Mouse (Mus musculus): ENCODE results near the gene Gng7. TPM values are rescaled to one million over a fixed set of nuclear protein-coding genes. Genes with fewer than 3 reads are reported as not detected.
A peak's percentile ranks its signal among the peaks of the same experiment; 100 is the strongest.

Gng7 gene
- total RNA-seq, 2 experiments from 2014 or later = 0.26 TPM; not detected in 1

DNA sequence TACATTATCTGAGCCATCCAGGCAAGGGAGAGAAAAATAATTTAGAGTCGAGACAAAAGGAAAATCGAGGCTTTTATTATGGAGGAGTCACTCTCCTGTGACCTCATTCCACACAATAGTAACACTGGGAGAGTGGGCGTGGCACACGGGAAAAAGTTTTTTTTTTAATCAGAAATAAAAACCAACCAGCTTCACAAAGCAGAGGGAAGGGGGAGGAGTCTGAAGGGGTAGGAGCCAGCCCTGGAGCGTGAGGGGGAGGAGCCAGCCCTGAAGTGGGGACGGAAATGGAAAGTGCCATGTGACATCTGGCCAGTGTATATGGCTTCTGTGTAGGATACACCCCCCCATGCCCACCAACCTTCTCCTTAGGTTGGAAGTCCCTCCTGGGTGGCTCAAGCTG lies 66.2 kb downstream of the Gng7 start:
- ATAC-seq (ENCODE audit: poor library complexity, severe bottlenecking) = no peak

DNA sequence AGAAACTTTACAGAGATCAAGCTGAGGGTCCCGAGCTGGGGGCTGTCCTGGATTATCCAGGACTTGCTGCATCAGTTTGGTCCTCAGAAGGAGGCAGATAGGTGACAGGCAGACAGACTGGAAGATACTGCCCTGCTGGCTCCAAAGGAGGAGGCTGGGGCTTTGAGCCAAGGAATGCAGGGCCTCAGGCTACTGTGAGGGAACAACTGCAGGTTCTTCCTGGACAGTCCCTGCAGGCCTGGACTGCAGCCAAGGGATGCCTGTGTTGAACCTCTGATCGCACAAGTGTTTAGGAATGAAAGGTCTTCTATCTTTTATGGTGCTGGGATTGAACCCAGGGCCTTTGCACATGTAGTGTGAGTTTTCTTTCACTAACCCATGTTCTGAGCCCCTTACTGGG lies 66.9 kb downstream of the Gng7 start:
- no peak for ATAC-seq (ENCODE audit: poor library complexity, severe bottlenecking)

DNA sequence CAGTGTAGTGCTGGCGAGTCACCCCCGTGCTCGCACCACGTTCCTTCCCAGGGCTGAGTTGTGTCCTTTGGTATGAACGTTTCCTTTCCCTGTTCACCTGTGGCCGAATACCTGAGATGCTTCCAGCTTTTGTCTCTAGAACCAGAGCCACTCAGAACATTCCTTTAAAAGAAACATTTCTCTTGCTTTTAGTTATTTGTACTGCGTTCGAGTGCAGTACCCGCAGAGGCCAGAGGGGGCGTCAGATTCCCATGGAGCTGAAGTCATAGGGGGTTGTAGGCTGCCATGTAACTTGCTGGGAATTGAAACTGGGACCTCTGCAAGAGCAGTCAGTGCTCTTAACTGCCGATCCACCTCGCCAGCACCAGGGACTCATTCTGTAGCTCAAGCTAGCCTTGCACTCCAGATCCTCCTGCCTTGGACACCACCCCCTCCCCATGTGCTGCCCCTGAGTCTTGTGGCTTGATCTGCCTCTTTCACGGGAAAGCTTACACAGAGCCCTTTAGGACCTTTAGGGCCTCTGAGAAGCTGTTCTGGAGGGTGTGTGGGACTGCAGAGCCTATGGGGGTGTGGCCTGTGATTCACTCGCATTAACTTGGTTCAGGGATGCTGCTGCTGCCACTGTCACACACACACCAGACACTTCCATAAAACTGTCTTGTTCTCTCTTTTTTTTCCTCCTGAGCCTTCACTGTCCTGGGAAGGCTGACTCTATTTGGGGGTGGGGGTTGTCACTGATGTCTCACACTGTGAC lies 67.9 kb downstream of the Gng7 start:
- no peak for ATAC-seq (ENCODE audit: poor library complexity, severe bottlenecking)

DNA sequence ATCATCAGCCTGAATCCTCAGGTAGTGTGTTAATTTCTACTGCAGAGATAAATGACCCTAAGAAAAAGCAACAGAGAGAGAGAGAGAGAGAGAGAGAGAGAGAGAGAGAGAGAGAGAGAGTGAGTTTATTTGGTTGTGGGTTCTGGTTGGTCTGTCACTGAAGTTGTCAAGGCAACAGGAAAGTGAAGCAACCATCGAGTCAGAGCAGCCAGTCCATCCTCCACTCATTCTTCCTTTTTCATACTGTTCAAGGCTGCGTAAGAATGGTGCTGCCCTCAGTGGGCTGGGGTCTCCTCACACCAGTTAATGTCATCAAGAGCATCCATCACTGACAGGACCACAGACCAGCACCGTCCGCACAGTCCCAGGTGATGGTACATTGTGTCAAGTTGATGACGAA lies 70.5 kb downstream of the Gng7 start:
- no peak for ATAC-seq (ENCODE audit: poor library complexity, severe bottlenecking)

DNA sequence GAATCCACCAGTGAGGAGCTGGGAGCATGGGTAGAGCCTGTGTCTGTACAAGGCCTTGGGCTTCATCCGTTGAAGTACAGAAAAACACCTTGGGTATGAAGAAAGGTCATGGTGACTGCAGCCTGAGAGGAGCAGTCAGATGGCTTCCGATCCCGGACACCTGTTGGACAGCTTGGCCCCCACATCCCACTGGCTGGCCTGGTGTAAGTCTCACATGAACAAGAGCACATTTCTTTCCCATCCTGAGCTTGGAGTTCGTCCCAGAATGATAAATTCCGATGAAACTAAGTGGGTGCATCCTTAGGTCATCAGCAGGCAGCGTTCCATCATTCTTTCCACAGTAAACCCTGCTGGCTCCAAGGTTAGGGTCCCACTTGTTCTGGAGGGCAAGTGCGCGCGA lies 71.0 kb downstream of the Gng7 start:
- no peak for ATAC-seq (ENCODE audit: poor library complexity, severe bottlenecking)

DNA sequence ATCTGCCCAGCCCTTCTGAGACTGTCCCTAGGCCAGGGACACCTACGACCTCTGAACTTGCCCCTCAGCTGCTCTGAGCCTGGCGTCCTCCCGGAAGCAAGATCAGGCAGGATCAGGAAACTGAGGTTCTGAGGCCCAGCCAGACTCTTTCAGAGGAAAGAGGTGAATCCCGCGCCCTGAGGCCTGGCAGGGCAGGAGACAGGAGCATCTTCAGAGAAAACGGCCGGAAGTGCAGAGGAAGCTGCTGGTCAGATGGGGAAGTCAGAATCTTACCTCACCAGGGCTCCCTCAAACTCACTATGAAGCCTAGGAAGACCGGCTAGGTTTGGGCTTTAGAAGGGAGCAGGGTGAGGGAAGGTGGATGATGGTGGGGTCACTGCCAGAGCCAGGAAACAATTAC lies 71.8 kb downstream of the Gng7 start:
- peak; percentile 70; the same call in 1 of the 2 replicates for ATAC-seq (ENCODE audit: poor library complexity, severe bottlenecking)

DNA sequence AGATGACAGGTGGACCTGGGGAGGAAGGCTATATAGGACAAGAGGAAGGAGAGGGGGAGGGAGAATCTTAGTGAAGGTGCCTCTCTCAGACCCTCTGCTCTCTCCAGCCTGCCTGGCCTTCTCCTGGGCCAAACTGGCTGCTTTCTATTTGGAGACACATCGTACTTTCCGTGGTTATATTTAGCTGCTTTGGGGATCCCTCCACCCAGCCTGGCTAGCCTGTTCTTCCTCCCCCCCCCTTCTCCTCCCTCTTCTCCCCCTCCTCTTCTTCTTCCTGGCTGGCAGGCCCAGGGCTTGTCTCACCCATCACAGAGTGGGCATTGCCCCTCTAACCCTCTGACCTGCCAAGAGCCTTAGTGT lies 73.8 kb downstream of the Gng7 start:
- ATAC-seq (ENCODE audit: poor library complexity, severe bottlenecking) = no peak

DNA sequence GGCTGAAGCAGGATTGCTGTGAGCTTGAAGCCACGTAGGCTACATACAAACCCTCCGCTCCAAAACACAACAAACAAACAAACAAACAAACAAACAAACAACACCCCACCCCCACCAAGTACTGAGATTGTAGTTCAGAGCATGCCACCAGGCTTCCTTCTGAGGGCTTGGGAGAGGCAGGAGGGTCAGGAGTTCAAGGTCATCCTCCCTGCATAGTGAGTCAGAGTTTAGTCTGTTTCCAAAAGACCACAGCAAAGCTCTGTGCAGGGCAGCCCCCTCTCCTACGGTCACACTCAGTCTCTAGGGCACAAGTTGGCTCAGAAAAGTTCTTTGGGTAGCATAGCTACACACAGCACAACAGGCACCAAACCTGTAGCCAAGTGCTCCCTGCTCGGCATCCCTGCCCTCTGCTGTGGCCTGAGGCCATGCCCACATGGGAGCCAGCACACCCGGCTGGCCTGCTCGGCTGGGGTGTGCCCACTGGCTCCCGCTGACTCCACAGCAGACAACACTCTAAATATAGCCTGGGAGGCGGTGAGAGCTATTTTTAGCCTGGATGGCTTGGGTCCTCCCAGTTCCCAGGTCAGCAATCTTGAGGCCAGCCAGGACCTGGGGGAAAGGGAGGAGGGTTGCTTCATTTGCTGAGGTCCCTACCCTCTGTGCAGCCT lies 74.3 kb downstream of the Gng7 start:
- peak; percentile 25 for ATAC-seq (ENCODE audit: poor library complexity, severe bottlenecking)

DNA sequence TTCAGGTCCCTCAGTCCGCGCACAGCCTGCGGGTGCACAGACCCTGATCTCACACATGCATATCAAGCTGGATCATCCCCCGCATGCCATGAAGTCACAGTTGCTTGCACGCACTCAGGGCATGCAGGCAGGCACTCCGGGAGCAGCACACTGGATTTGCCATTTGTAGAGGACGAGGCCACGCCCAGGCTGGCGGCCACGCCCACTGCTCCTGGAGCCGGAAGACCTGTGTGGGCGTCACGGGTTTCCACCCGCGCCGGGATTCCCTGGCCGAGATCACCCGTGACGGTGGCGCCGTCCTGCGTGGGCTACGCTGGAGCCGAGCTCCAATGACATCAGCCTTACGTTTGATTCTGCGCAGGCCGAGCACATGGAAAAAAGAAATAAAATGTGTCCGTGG lies 75.1 kb downstream of the Gng7 start:
- ATAC-seq (ENCODE audit: poor library complexity, severe bottlenecking) = peak; percentile 66

DNA sequence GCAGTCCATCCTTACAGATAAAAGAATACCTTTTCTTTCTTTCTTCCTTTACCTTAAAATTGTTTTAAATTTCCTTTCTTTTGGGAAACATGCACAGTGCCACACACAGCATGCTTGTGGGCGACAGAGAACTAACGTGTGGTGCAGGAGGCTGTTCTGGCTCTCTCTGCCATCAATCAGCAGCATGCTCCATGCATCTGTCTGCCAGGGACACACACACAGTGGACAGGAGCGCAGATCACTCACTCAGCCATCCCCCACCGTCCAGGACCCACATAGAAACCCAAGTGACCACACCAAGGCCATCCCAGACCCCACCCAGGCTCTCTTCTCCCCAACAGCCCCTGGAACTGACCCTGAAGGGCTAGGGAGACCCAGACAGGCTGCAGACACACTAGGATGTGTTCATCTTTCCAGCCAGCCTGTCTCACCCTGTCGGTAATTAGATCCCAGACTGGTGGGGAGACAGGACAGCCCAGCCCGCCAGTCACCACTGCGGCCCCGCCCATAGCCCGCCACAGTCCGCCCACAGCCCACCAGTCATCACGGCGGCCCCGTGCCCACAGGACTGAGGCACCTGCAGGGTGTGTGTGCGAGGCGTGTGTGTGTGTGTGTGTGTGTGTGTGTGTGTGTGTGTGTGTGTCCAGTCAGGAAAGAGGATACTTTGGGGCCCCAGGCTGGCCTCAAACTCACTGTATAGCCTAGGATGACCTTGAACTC lies 75.8 kb downstream of the Gng7 start:
- no peak for ATAC-seq (ENCODE audit: poor library complexity, severe bottlenecking)

DNA sequence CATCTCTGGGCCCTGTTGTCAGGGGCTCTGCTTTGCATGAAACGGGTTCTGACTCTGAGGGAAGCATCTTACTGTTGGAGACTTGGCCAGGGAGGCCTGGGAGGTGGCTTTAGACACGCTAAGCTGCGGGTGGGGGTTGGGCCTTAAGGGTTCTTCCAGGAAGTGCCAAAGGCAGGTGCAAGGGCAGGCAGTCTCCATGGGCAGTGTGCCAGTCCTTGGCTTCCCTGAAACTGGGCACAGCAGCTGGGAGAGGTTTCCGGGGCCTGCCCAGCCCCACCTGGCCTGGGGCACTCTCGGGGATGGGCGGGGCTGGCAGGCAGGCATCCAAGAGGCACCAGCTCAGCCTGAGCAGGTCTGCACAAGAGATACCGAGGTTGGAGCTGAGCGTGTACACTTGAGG lies 77.1 kb downstream of the Gng7 start:
- no peak for ATAC-seq (ENCODE audit: poor library complexity, severe bottlenecking)

DNA sequence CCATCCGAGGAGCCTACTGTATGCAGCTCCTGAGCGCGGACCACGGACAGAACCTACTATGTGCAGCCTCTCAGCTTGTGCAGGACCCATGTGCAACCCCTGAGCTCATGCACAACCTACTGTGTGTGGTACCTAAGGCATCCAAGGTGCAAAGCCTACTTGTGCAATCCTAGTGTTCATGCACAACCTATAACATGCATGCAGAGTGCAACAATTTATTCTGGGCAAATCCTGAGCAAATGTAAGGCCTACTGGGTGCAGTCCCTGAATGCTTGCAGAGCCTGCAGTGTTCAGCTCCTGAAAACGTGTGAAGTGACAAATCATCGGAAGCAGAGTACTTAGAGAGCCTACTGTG lies 78.0 kb downstream of the Gng7 start:
- ATAC-seq (ENCODE audit: poor library complexity, severe bottlenecking) = no peak

DNA sequence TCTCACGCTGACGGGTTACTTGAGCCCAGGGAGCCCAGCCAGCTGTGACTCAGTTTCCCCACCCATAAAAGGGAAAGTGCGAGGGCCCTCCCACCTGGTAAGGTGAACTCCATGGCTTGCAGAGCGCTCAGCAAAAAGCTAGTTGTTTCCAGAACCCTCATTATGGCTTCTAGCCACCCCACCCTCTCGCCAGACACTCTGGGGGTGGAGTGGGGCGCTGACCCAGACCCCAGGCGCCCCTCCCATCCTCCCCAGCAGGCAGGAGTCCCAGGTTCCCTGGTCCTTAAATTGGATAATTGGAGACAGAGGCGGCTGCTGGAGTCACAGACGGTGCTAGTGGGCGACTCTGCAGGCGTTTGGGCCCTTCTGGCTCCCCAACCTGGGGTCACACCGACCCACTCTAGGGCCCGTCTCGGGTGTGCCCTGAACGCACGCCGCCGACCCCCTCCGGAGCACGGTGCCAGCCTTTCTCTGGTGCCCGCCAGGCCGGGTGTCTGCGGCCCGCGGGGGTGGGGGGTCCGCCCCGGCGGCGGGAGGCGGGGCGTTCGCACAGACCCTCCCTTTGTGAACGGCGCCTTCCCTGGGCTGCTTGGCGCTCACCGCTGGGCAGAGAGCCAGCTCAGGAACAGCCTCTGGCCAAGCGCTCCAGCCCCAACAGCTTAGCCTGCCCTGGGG lies 78.5 kb downstream of the Gng7 start:
- ATAC-seq (ENCODE audit: poor library complexity, severe bottlenecking) = no peak

DNA sequence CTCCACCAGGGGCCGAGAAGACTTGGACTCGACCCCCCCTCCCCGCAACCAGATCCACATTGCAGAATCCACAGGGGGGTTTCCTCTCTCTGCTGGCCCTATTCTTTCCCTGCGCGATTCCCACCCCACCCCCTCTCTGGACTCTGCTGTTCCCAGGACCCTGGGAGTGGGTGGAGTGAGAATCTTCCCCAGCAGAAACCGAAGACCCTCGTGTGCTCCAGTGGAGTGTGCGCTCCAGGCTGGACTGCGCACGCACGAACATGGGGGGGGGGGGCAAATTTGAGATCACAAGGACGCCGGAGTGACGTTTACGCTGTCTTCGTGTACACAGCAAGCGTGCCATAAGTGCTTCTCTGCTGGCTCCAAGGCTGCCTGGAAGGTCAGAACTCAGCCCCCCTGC lies 79.0 kb downstream of the Gng7 start:
- ATAC-seq (ENCODE audit: poor library complexity, severe bottlenecking) = no peak

DNA sequence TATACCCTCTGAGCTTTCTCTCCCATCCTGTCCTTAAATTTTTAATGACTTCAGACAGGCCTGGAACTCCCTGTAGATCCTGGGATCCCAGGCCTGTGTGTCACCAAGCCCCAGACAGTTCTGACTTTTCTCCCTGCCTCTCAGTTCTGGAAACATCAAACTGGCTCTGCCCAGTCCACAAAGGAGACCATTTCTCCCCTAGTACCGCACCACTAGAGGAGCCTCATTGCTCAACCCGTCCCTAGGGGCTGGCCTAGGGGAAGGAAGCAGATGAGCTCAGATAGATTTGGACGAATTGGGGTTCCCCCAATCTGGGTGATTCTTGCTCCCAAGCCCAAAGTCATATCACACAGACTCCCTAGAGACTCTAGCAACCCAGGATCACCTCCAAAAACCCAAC lies 79.5 kb downstream of the Gng7 start:
- ATAC-seq (ENCODE audit: poor library complexity, severe bottlenecking) = 0 out of 2 replicates have a peak, but pooled peaks have one; percentile 31

DNA sequence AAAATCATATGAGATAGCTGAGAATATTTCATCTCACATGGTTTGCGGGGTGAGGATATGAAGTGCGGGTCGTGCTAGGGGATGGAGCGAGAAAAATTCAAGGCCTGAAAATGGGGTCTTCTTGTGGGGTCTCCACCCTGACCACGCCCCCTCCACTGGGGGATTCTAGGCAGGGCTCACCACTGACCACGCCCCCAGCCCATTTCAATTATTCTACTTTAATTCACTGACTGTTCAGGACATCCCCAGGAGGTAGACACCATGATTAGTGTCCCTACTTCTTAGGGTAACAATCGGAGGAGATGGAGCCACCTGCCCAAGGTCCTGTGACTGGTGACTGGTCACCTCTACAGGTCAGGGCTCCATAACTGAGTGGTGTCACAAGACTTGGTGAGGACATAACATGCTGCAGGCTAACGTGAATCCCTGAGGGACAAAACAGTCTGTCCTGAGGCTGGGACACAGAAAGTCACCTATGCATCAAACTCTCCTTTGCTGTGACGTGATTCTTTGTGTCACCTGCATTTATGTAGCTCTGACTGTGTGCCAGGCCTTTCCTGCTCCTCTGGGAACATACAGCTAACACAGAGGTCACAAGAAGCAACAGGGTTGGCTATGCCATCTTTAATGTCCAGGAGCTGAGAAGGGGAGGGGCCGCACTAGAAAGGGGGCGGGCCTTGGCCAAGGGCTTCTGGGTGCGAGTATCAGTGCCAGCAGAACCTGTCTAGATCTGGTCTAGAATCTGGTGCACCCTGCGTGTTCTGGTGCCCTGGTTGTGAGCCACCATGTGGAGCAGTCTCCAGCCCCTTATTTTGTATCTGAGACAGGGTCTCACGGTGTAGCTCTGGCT lies 80.4 kb downstream of the Gng7 start:
- no peak for ATAC-seq (ENCODE audit: poor library complexity, severe bottlenecking)

DNA sequence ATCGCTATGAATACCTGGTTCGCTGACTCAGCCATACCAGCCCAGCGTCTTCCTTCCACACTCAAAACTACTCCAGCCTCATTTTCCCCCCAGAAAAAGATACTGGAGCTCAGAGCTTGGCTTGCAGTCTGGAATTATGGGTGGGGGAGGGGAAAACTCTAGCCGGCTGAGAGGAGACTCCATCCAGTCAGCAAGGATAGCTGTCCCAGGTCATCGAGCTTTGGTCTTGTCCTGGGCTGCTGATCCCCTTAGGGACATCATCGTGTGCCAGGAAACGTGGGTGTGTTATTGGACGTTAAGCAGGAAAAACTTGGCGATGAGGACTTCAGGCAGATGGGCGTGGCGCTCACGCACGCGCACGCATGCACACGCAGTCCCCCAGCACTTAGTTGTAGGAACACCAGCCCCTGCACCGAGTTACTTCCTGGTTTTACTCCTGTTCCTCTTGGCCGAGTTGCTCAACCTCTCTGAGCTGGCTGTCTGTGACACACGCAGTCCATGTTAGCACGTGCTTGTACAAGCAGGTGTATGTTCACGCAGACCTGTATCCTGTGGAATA lies 81.2 kb downstream of the Gng7 start:
- peak; percentile 54 for ATAC-seq (ENCODE audit: poor library complexity, severe bottlenecking)

DNA sequence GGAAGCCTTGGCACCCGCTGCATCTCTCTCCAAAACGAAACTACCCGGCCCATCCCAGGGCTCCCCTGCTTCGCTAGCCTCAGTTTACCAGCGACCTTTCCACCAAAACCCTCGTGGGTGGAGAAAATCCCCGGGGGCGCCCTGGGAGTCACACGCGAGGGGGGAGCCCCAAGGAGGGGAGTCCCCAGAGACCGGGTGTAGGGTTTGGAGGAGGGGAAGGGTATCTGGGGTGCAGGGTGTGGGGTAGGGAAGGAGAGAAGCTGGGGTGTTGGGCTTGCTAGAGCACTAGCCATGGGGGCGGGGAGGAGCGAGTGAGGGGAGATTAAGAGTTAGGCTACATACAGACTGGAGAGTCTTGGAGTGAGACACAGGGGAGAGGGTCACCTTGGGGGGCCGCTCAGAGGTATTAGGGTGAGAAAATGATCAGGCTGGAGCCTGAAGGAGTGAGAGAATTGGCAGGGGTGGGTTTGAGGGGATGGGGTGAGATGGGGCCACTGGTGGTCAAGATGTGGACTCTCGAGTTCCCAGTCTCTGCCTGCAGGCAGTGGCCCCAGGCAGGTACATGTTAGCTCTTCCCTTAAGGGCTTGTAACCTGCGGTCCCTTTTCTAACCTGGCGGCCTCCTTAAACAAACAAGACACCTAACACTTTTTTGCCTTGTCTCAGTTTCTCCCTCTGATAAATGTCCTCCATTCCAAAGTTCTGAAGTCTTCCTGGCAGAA lies 81.9 kb downstream of the Gng7 start:
- ATAC-seq (ENCODE audit: poor library complexity, severe bottlenecking) = no peak

DNA sequence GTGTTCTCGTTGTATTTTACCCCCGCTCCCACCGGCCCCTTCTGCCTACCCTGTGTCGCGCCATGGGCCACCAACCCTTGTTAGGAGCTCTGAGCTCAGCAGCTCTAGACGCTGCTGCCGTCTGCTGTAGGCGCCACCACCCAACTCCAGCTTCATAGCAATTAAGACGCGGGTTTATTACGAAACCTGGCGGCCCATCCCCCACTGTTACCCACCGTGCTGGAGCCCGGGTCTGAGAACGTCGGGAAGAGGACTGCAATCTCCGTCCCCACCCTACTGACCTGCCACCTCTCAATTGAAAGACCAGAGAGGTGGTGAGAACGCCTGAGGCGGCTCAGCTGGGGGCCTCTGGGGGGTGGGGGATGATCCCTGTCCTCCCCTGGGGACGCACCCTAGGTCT lies 82.5 kb downstream of the Gng7 start:
- ATAC-seq (ENCODE audit: poor library complexity, severe bottlenecking) = no peak

DNA sequence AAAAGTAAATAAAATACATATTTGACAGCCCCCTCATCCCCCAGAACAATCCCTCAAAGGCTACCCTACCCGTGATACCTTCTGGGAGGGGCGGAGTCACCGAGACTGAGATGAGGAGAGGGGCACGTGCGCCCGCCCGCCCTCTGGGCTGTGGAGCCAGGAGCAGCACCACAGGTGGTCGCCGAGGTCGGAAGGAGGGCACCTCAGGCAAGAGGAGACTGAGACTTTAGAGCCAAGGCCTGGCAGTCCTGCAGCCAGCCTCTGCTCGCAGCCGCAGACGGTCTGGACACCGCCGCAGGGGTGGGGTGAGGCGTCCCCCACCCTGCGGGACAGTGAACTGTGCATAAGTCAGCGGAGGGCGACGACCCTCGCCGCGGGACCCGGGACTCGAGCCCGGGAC lies 83.0 kb downstream of the Gng7 start:
- ATAC-seq (ENCODE audit: poor library complexity, severe bottlenecking) = no peak
